Mouse (Mus musculus): Measurements from ENCODE around the gene Acot3. TPM values are rescaled to one million over a fixed set of nuclear protein-coding genes. Genes with fewer than 3 reads are reported as not detected.
"Not testable (repeated sequence)": the region's sequence is repeated elsewhere in the genome, so short reads cannot be mapped to it uniquely, and the experiment has no call there.

The Acot3 gene
- polyA plus RNA-seq, 1 experiment, result 1.3 TPM

DNA sequence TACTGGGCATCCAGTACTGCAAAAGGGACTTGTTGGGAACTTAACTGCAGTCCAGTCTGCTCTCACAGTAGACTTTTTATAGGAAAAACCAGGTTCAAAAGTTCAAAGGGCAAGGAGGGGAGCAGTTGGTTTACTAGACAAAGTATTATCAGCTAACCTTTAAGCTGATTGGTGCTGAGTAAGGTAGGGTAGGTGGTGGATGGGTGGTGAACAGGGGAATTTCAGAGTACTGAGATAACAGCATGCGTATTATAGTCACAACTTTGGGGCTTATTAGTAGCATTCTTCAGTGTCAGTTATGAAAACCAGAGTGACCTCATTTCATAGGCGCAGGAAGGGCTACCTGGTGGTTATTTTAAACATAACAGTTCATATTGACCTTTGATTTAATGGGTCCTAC, 47.7 kb downstream of the Acot3 start:
- TF ChIP-seq POLR2A (IDR thresholded peaks at IDR 0.05; ENCODE audit: extremely low read depth, insufficient read depth, low read length), result no peak
- no peak for TF ChIP-seq CTCF (IDR thresholded peaks at IDR 0.05; ENCODE audit: extremely low read depth, insufficient read depth, low read length)

DNA sequence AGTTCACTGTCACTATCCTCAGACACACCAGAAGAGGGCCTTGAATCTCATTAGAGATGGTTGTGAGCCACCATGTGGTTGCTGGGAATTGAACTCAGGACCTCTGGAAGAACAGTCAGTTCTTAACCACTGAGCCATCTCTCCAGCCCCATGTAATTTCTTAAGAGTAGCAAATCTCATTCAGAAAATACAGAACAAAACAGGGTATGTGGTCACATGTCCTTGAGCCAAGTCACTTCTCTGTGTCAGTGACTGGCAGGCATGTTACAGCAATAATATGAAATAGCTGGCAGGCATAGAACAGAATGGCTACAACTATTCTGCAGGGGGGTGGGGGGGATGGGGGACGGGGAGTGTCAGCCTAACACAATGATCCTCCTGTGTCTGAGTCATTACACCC, 48.1 kb downstream of the Acot3 start:
- H3K4me1 ChIP-seq (ENCODE audit: control insufficient read depth, insufficient read depth, low read length), result no peaks in the 10 kb centered on the region
- TF ChIP-seq CTCF (IDR thresholded peaks at IDR 0.05; ENCODE audit: extremely low read depth, insufficient read depth, low read length) (no peak), POLR2A (IDR thresholded peaks at IDR 0.05; ENCODE audit: extremely low read depth, insufficient read depth, low read length) (no peak)
- no peak overlapping the region; the same call in 1 of the 2 replicates for H3K4me3 ChIP-seq (ENCODE audit: insufficient read depth, low read length)
- no peak overlapping the region for H3K27ac ChIP-seq (ENCODE audit: insufficient read depth, low read length)

More for the DNA sequence above, 47.7 kb downstream of the Acot3 start:
- no peak overlapping the region for H3K4me3 ChIP-seq (ENCODE audit: insufficient read depth, low read length)
- H3K27ac ChIP-seq (ENCODE audit: insufficient read depth, low read length), result no peak overlapping the region
- no peaks in the 10 kb centered on the region for H3K4me1 ChIP-seq (ENCODE audit: control insufficient read depth, insufficient read depth, low read length)

DNA sequence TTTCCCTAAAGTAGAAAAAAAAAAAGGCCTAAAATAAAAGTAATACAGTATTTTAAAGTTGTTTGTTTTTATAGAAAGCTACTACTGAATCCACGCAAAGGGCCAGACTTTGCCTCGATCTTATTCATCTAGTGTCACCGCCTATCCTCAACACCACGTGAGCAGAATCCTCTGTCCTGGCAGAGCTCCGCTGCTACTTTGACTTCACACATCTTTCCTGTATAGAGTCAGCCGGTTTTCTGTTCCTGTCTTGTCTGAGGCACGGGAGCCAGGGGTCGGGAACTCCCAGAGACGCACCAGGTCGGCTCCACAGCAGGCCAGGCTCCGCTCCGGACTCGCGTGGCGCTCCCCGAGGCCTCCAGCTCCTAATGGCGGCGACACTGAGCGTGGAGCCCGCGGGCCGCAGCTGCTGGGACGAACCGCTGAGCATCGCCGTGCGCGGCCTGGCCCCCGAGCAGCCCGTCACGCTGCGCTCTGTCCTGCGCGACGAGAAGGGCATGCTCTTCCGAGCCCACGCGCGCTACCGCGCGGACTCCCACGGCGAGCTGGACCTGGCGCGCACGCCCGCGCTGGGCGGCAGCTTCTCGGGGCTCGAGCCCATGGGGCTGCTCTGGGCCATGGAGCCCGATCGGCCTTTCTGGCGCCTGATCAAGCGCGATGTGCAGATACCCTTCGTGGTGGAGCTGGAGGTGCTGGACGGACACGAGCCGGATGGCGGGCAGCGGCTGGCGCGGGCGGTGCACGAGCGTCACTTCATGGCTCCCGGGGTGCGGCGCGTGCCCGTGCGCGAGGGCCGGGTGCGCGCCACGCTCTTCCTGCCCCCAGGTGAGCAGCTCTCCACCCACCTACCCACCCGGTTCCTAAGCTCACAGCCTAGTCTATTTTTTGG, 48.9 kb downstream of the Acot3 start, which contains the start of gene Acot6:
Gene Acot6, plus strand, starts transcription at position 51 of the 889 bp plus-strand sequence.
- H3K4me1 ChIP-seq (ENCODE audit: control insufficient read depth, insufficient read depth, low read length), result not testable (repeated sequence)
- Histone ChIP-seq H3K27ac (ENCODE audit: insufficient read depth, low read length) (peak within 1 kb of the TSS; percentile 60), H3K4me3 (ENCODE audit: insufficient read depth, low read length) (peak within 1 kb of the TSS; percentile 45)

DNA sequence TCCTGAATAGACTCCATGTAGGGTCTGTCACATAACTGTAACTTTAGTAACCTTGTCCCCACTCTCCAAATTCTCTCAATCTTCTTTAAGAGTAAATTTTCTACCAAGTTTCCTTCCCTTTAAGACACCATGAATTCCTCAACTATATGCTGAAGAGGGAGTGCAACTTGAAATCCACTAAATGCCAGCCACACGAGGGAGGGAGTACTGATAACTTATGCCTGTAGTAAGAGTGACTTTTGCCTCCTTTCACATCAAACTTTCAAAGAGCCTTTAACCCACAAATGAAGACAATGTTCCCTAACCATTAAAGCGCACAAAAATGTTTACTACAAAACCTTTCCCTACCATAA, 49.5 kb downstream of the Acot3 start:
- Histone ChIP-seq H3K4me3 (ENCODE audit: insufficient read depth, low read length) (peak overlapping the region; percentile 45), H3K27ac (ENCODE audit: insufficient read depth, low read length) (no peak overlapping the region), H3K4me1 (ENCODE audit: control insufficient read depth, insufficient read depth, low read length) (no peaks in the 10 kb centered on the region)
- no peak for TF ChIP-seq POLR2A (IDR thresholded peaks at IDR 0.05; ENCODE audit: extremely low read depth, insufficient read depth, low read length)
- no peak for TF ChIP-seq CTCF (IDR thresholded peaks at IDR 0.05; ENCODE audit: extremely low read depth, insufficient read depth, low read length)

DNA sequence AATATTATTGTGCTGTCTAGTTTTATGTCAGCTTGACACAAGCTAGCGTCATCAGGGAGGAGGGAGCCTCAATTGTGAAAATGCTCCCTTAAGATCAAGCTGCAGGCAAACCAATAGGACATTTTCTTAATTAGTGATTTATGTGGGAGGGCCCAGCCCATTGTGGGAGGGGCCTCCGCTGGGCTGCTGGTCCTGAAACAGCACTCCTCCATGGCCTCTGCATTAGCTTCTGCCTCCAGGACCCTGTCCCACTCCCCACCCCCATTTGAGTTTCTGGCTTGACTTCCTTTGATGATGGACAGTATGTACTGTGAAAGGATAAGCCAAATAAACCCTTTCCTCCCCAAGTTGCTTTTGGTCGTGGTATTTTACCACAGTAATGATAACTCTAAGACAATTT, 55.1 kb downstream of the Acot3 start:
- no peak overlapping the region for H3K4me3 ChIP-seq (ENCODE audit: insufficient read depth, low read length)
- no peaks in the 10 kb centered on the region for H3K4me1 ChIP-seq (ENCODE audit: control insufficient read depth, insufficient read depth, low read length)
- TF ChIP-seq POLR2A (IDR thresholded peaks at IDR 0.05; ENCODE audit: extremely low read depth, insufficient read depth, low read length) (no peak), CTCF (IDR thresholded peaks at IDR 0.05; ENCODE audit: extremely low read depth, insufficient read depth, low read length) (no peak)
- H3K27ac ChIP-seq (ENCODE audit: insufficient read depth, low read length), result no peak overlapping the region

DNA sequence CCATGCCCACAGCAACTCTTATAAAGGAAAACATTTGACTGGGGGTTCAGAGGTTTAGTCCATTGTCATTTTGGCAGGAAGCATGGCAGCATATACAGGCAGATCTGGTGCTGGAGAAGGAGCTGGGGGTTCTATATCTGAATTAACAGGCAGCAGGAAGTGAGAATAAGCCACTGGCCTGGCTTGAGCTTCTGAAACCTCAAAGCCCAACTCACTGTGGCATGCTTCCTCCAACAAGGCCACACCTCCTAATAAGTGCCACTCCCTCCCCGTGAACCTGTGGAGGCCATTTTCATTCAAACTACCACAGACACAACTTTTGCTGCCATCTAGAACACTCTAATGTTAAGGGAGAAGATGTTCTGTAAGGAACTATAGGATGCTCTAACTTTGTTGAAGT, 55.7 kb downstream of the Acot3 start:
- Histone ChIP-seq H3K4me3 (ENCODE audit: insufficient read depth, low read length) (no peak overlapping the region), H3K27ac (ENCODE audit: insufficient read depth, low read length) (no peak overlapping the region), H3K4me1 (ENCODE audit: control insufficient read depth, insufficient read depth, low read length) (no peaks in the 10 kb centered on the region)
- TF ChIP-seq POLR2A (IDR thresholded peaks at IDR 0.05; ENCODE audit: extremely low read depth, insufficient read depth, low read length) (no peak), CTCF (IDR thresholded peaks at IDR 0.05; ENCODE audit: extremely low read depth, insufficient read depth, low read length) (no peak)

DNA sequence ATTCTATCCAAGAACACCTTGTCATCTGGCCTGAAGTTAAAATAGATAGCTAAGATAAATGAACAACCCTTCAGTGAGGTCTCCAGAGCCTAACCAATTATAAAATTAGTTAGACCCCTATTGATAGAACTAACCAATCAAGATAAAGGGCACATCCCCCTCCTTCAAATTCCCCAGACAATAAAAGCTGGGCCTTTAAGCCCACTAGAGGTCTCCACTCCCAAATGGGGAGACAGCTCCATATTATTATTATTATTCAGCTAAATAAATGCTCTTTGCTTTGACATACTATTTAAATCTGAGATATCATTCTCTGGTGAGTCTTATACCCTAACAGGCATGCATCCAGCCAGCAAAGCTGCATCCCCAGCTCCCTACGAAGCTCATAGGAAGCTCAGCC, 58.0 kb downstream of the Acot3 start:
- Histone ChIP-seq H3K4me1 (ENCODE audit: control insufficient read depth, insufficient read depth, low read length) (no peaks in the 10 kb centered on the region), H3K4me3 (ENCODE audit: insufficient read depth, low read length) (no peak overlapping the region), H3K27ac (ENCODE audit: insufficient read depth, low read length) (no peak overlapping the region)
- TF ChIP-seq CTCF (IDR thresholded peaks at IDR 0.05; ENCODE audit: extremely low read depth, insufficient read depth, low read length) (no peak), POLR2A (IDR thresholded peaks at IDR 0.05; ENCODE audit: extremely low read depth, insufficient read depth, low read length) (no peak)

Other genes with a start within 250 kb of the Acot3 start
- 69.6 and 74.6 TPM in 2 replicates for gene Numb, start 130.2 kb upstream of the Acot3 start, polyA plus RNA-seq (2012; rRNA removed)
- 11.5 and 11.8 TPM in 2 replicates for gene Riox1, start 101.5 kb upstream of the Acot3 start, polyA plus RNA-seq (2012; rRNA removed)
- gene Heatr4, start 67.3 kb upstream of the Acot3 start, polyA plus RNA-seq (2012; rRNA removed), result 0.02 and 0.04 TPM in 2 replicates
- 7.3 and 8.0 TPM in 2 replicates for gene Acot2, start 64.3 kb upstream of the Acot3 start, polyA plus RNA-seq (2012; rRNA removed)
- 15.5 and 16.4 TPM in 2 replicates for gene Acot1, start 42.7 kb upstream of the Acot3 start, polyA plus RNA-seq (2012; rRNA removed)
- 1.5 and 1.9 TPM in 2 replicates for gene Acot4, start 13.8 kb upstream of the Acot3 start, polyA plus RNA-seq (2012; rRNA removed)
- gene Gm49366, start 13.2 kb upstream of the Acot3 start, polyA plus RNA-seq (2012; rRNA removed), result not detected in 2 replicates
- gene Acot5, start 17.2 kb downstream of the Acot3 start, polyA plus RNA-seq (2012; rRNA removed), result 4.1 and 4.2 TPM in 2 replicates
- gene Acot6, start 48.5 kb downstream of the Acot3 start, polyA plus RNA-seq (2012; rRNA removed), result 5.0 TPM in 2 replicates
- gene Dnal1, start 62.2 kb downstream of the Acot3 start, polyA plus RNA-seq (2012; rRNA removed), result 46.6 and 48.0 TPM in 2 replicates
- 3.0 and 3.7 TPM in 2 replicates for gene Pnma1, start 96.3 kb downstream of the Acot3 start, polyA plus RNA-seq (2012; rRNA removed)
- 6.9 and 7.3 TPM in 2 replicates for gene Elmsan1, start 166.7 kb downstream of the Acot3 start, polyA plus RNA-seq (2012; rRNA removed)
- gene Ptgr2, start 233.1 kb downstream of the Acot3 start, polyA plus RNA-seq (2012; rRNA removed), result 30.3 and 31.0 TPM in 2 replicates